Mouse (Mus musculus): ENCODE results near the gene Olfr1219. TPM values are rescaled to one million over a fixed set of nuclear protein-coding genes. Genes with fewer than 3 reads are reported as not detected.

Olfr1219 gene
- polyA plus RNA-seq (2014; fragmentation: Illumina TruSeq; extraction: RNeasy Lipid Tissue Mini Kit (QIAGEN cat#74804); ENCODE audit: low read depth, low replicate concordance) = not detected

DNA sequence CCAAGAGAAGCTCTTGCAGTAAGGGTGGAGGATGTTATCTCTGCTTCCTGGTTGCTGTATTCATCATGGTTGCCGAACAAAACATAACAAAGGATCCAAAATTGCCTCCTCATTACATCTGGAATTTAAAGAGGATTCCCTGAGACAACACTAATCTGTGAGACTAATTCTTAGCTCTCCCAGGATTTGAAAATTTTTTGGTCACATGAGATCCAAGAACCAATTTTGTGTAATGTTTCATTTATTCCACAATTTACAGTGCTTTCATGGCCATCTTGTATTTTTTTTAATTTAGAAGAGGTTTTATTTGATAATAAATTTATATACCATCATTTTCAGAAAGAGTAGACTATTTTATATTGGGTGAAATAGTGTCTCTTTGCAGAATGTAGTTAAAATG, at the start of gene Olfr1219:
Gene Olfr1219, minus strand, starts transcription at position 101 of the 400 bp plus-strand sequence.

DNA sequence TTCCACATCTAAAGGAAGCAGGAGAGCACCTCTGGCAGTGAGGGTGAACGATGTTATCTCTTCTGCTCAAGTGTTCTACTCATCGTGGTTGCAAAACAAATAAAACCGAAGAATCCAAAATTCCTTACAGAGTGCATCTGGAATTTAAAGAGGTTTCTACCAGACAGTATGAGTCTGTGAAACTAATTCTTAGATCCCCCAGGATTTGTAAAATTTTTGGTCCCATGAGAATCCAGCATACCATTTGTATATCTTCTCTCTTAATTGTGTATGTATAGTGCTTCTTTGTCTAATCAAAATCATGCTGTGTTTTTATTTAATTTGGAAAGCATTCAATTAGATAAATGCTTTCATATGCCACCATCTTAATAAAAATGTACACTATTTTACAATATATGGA, 49.6 kb upstream of the Olfr1219 start, which contains the start of gene Olfr1222:
Gene Olfr1222, minus strand, starts transcription at position 101 of the 400 bp plus-strand sequence.

DNA sequence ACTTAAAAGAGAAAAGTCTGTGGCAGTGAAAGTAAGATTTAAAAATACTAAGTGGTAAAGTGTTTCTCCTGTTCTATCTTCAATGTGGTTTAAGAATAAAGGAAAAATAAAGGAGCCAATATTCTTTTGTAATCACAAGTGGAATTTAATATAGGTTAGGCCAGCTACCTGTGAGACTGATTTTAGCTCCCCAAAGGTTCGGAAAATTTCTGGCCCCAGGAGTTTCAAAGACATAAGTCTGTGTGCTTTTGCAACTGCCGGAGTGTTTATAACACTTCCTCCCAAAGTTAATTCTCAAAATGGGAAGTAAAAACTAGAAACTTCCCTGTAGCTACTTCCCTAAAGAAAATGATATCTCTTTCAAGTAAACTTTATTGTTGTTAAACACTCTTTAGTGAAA, 33.9 kb upstream of the Olfr1219 start, which contains the start of gene Olfr1221:
Gene Olfr1221, minus strand, starts transcription at position 101 of the 400 bp plus-strand sequence.

DNA sequence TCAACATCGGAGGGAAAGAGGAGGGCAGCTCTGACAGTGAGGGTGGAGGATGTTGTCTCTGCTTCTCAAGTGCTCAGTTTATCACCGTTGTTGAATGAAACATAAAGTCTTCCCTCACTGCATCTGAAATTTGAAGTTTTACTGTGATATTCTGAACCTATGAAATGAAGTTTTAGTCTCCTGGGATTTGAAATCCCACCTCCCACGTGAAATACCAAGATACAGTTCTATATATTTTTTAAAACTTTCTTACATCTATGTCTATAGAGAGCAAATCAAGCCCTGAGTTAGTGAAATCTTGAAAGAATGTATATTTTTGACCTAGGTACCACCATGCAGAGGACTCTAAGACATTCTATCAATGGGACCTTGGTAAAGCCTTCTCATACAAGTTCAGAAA, 23.4 kb upstream of the Olfr1219 start, which contains the start of gene Olfr1220:
Gene Olfr1220, minus strand, starts transcription at position 101 of the 400 bp plus-strand sequence.

DNA sequence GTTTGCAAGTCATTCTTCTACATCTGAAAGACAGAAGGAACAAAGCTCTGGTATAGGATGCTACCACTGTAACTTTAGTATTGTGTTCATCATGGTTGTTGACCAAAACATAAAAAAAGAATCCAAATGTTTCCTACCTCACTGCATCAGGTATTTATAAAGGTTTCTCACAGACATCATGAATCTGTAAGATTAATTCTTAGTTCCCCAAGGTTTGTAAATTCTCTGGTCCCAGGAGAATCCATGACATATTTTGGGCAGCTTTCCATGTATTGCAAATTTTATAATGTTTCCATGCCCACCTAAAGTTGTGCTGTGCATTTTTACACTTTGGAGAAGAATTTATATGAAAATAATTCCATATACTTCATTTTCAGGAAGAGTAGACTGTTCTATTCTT, 22.2 kb downstream of the Olfr1219 start, which contains the start of gene Olfr1218:
Gene Olfr1218, minus strand, starts transcription at position 101 of the 400 bp plus-strand sequence.

DNA sequence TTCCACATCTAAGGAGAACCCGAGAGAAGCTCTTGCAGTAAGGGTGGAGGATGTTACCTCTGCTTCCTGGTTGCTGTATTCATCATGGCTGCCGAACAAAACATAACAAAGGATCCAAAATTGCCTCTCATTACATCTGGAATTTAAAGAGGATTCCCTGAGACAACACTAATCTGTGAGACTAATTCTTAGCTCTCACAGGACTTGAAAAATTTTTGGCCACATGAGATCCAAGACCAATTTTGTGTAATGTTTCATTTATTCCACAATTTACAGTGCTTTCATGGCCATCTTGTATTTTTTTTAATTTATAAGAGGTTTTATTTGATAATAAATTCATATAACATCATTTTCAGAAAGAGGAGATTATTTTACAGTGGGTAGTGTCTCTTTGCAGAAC, 51.3 kb downstream of the Olfr1219 start, which contains the start of gene Olfr1217:
Gene Olfr1217, minus strand, starts transcription at position 101 of the 400 bp plus-strand sequence.

Other genes starting within 250 kb of the Olfr1219 start
- not detected for gene Olfr1204, start 234.2 kb downstream of the Olfr1219 start, polyA plus RNA-seq (2014; fragmentation: Illumina TruSeq; extraction: RNeasy Lipid Tissue Mini Kit (QIAGEN cat#74804); ENCODE audit: low read depth, low replicate concordance)
- gene Olfr1206, start 220.3 kb downstream of the Olfr1219 start, polyA plus RNA-seq (2014; fragmentation: Illumina TruSeq; extraction: RNeasy Lipid Tissue Mini Kit (QIAGEN cat#74804); ENCODE audit: low read depth, low replicate concordance) = not detected
- gene Olfr1208, start 181.2 kb downstream of the Olfr1219 start, polyA plus RNA-seq (2014; fragmentation: Illumina TruSeq; extraction: RNeasy Lipid Tissue Mini Kit (QIAGEN cat#74804); ENCODE audit: low read depth, low replicate concordance) = not detected
- gene Olfr1209, start 168.4 kb downstream of the Olfr1219 start, polyA plus RNA-seq (2014; fragmentation: Illumina TruSeq; extraction: RNeasy Lipid Tissue Mini Kit (QIAGEN cat#74804); ENCODE audit: low read depth, low replicate concordance) = not detected
- not detected for gene Olfr1211, start 145.4 kb downstream of the Olfr1219 start, polyA plus RNA-seq (2014; fragmentation: Illumina TruSeq; extraction: RNeasy Lipid Tissue Mini Kit (QIAGEN cat#74804); ENCODE audit: low read depth, low replicate concordance)
- not detected for gene Olfr1212, start 129.5 kb downstream of the Olfr1219 start, polyA plus RNA-seq (2014; fragmentation: Illumina TruSeq; extraction: RNeasy Lipid Tissue Mini Kit (QIAGEN cat#74804); ENCODE audit: low read depth, low replicate concordance)
- gene Gm13762, start 103.2 kb downstream of the Olfr1219 start, polyA plus RNA-seq (2014; fragmentation: Illumina TruSeq; extraction: RNeasy Lipid Tissue Mini Kit (QIAGEN cat#74804); ENCODE audit: low read depth, low replicate concordance) = not detected
- gene Olfr1214, start 90.9 kb downstream of the Olfr1219 start, polyA plus RNA-seq (2014; fragmentation: Illumina TruSeq; extraction: RNeasy Lipid Tissue Mini Kit (QIAGEN cat#74804); ENCODE audit: low read depth, low replicate concordance) = not detected
- gene Olfr1215, start 76.5 kb downstream of the Olfr1219 start, polyA plus RNA-seq (2014; fragmentation: Illumina TruSeq; extraction: RNeasy Lipid Tissue Mini Kit (QIAGEN cat#74804); ENCODE audit: low read depth, low replicate concordance) = not detected
- gene Olfr1216, start 65.2 kb downstream of the Olfr1219 start, polyA plus RNA-seq (2014; fragmentation: Illumina TruSeq; extraction: RNeasy Lipid Tissue Mini Kit (QIAGEN cat#74804); ENCODE audit: low read depth, low replicate concordance) = not detected
- not detected for gene Olfr1217, start 51.4 kb downstream of the Olfr1219 start, polyA plus RNA-seq (2014; fragmentation: Illumina TruSeq; extraction: RNeasy Lipid Tissue Mini Kit (QIAGEN cat#74804); ENCODE audit: low read depth, low replicate concordance)
- gene Olfr1218, start 22.3 kb downstream of the Olfr1219 start, polyA plus RNA-seq (2014; fragmentation: Illumina TruSeq; extraction: RNeasy Lipid Tissue Mini Kit (QIAGEN cat#74804); ENCODE audit: low read depth, low replicate concordance) = not detected
- gene Olfr1220, start 23.3 kb upstream of the Olfr1219 start, polyA plus RNA-seq (2014; fragmentation: Illumina TruSeq; extraction: RNeasy Lipid Tissue Mini Kit (QIAGEN cat#74804); ENCODE audit: low read depth, low replicate concordance) = not detected
- gene Olfr1221, start 33.8 kb upstream of the Olfr1219 start, polyA plus RNA-seq (2014; fragmentation: Illumina TruSeq; extraction: RNeasy Lipid Tissue Mini Kit (QIAGEN cat#74804); ENCODE audit: low read depth, low replicate concordance) = not detected
- gene Olfr1222, start 49.5 kb upstream of the Olfr1219 start, polyA plus RNA-seq (2014; fragmentation: Illumina TruSeq; extraction: RNeasy Lipid Tissue Mini Kit (QIAGEN cat#74804); ENCODE audit: low read depth, low replicate concordance) = not detected
- gene Olfr1223, start 68.0 kb upstream of the Olfr1219 start, polyA plus RNA-seq (2014; fragmentation: Illumina TruSeq; extraction: RNeasy Lipid Tissue Mini Kit (QIAGEN cat#74804); ENCODE audit: low read depth, low replicate concordance) = not detected
- not detected for gene Olfr1224-ps1, start 80.6 kb upstream of the Olfr1219 start, polyA plus RNA-seq (2014; fragmentation: Illumina TruSeq; extraction: RNeasy Lipid Tissue Mini Kit (QIAGEN cat#74804); ENCODE audit: low read depth, low replicate concordance)
- not detected for gene Olfr1225, start 91.2 kb upstream of the Olfr1219 start, polyA plus RNA-seq (2014; fragmentation: Illumina TruSeq; extraction: RNeasy Lipid Tissue Mini Kit (QIAGEN cat#74804); ENCODE audit: low read depth, low replicate concordance)
- not detected for gene Olfr1226, start 116.5 kb upstream of the Olfr1219 start, polyA plus RNA-seq (2014; fragmentation: Illumina TruSeq; extraction: RNeasy Lipid Tissue Mini Kit (QIAGEN cat#74804); ENCODE audit: low read depth, low replicate concordance)
- not detected for gene Olfr1228, start 170.5 kb upstream of the Olfr1219 start, polyA plus RNA-seq (2014; fragmentation: Illumina TruSeq; extraction: RNeasy Lipid Tissue Mini Kit (QIAGEN cat#74804); ENCODE audit: low read depth, low replicate concordance)
- gene Olfr1229, start 204.5 kb upstream of the Olfr1219 start, polyA plus RNA-seq (2014; fragmentation: Illumina TruSeq; extraction: RNeasy Lipid Tissue Mini Kit (QIAGEN cat#74804); ENCODE audit: low read depth, low replicate concordance) = not detected
- not detected for gene Olfr1230, start 213.8 kb upstream of the Olfr1219 start, polyA plus RNA-seq (2014; fragmentation: Illumina TruSeq; extraction: RNeasy Lipid Tissue Mini Kit (QIAGEN cat#74804); ENCODE audit: low read depth, low replicate concordance)
- not detected for gene Olfr1231, start 223.6 kb upstream of the Olfr1219 start, polyA plus RNA-seq (2014; fragmentation: Illumina TruSeq; extraction: RNeasy Lipid Tissue Mini Kit (QIAGEN cat#74804); ENCODE audit: low read depth, low replicate concordance)
- not detected for gene Olfr1232, start 246.2 kb upstream of the Olfr1219 start, polyA plus RNA-seq (2014; fragmentation: Illumina TruSeq; extraction: RNeasy Lipid Tissue Mini Kit (QIAGEN cat#74804); ENCODE audit: low read depth, low replicate concordance)